Mouse (Mus musculus) mesoderm, embryonic 11.5 days (tissue): Measurements from ENCODE around the gene Wwox.

Experiments
- DNase-seq: peaks from one replicate; pipeline ENCODE4 v3.0.0-alpha.2; 2012; ENCODE audit warnings: low read depth, low spot score

Wwox gene

DNA sequence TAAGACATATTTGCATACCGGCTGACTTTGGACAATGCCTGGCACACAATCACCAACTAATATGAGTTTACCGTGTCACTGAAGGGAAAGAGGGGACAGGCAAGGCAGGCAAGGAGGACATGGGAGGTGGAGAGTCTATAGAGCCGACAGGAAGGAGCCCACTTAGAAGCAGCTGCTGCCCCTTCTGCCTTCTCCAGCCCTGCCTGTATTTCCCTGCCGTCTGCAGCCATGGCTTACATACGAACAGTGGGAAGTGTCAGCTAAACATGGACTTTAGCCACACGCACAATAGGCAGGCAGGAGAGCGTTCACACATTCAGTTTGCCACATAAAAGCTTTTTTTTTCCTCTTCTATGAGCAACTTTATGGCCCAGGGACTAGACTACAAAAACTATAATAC is 863.0 kb downstream of the Wwox start:
- no peak for DNase-seq

DNA sequence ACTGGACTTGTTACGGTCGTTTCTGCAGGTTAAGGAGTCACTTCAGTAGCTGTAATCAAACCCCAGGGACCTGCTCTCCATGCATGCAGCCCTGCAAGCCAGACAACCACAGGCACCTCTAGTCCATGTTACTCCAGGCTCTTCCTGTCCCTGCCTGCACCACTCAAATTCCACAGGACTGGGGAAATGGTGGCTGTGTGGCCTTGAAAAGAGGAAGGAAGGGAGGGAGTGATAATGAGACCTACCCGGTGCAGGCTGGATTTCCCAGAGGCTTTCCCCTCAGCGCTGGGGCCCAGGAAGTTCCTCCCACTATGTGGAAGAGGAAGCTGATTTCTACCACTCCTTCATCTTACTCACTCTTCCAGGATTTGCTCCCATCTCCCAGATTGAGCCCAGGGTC is 868.0 kb downstream of the Wwox start:
- DNase-seq: no peak

- DNase-seq: no peak
Observed at GRCm38 (mm10) chr8:115311003-115311402, 871.5 kb downstream of the Wwox start.

DNA sequence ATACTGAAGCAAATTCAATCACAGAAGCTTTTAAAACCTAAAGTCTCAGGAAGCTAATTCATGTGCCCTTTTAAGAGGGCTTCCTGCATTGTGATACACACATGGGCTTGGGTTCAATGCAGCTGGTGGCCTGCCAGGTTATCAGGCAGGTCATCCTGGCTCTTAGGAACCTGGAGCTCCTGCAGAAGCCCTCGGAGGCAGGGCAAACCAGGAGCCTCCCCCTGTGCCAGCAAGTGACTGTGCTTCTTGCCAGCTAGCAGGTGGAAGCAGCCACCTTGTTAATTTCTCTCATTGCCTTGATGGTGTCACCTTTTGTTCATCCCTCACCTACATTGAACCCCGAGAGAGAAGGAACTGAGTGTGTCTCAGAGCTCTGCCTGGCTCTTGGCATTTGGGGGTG is 872.9 kb downstream of the Wwox start:
- DNase-seq: no peak

DNA sequence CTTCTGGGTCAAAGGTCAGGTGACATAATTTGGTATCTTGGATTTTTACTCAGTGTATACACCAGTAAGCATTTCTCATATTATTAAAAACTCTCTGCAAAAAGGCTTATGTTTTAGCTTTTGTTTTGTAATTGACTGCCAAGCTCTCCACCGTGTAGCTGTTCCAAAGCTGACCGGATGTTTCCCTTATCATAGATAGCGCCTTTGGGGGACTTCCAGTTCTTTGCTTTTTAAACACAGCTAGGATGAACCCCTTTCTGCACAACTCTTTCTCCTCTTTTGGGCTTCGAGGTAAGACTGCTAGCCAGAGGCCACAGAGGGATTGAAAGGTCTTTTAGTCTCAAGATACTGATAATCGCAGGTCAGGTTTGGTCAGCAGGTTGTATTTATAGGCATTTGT is 883.0 kb downstream of the Wwox start:
- no peak for DNase-seq

DNA sequence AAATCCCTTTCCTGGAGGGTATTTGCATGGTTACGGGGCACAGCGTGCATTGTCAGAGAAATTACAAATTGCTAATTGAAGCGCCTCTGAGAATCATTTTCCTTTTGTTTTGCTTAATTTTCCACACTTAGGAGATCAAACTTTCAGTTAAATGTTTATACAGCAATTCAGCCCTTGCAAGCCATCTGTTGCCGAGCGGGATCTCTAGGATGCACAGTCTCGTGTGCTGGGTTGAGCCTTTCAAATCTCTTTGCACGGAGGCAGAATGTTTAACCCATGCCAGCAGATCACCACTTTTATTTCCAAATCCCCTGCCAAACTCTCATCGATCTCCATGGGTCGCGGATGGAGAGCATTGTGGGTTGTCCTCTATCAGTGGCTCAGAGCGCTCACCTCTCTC is 891.2 kb downstream of the Wwox start:
- no peak for DNase-seq

- DNase-seq: no peak
Observed at GRCm38 (mm10) chr8:115333972-115334371, 894.5 kb downstream of the Wwox start.

DNA sequence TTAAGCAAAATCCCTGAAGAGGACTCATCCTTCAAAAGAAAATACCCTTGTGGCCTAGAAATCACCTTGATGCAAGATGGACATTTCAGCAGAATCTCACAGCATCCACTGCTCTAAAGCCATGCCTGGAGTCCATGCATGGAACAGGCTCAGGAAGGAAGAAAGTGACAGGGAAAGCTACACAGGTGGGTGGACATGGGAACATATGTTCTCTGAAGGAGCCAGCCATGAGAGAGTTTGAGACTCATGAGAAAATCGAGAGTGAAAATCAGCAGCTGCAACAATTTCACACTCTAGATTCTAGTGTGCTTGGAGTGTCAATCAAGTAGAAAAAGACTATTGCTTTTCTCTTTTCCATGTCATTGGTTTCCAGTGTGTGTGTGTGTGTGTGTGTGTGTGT is 896.9 kb downstream of the Wwox start:
- no peak for DNase-seq

DNA sequence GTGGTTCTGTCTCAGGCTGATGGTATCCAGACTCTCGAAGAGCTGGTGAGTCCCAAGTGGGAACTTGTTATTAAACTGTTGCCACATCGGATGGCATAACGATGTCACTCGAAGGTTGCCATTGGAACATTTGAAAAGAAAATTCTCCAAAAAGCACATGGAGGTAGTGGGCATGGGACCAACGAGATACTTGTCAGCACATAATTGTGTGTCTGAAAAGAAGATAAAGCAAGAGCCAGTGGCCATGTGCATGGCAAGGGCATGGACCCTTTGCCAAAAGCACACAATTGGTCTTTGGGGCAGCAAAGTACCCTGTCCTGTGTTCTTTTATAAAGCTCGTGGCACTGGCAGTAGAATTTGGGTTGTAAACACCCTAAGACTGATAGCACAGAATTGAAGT is 909.2 kb downstream of the Wwox start:
- DNase-seq: no peak

GRCm38 (mm10) chr8:115350707-115351106 is 911.3 kb downstream of the Wwox start:
- no peak for DNase-seq

GRCm38 (mm10) chr8:115357663-115358335 is 918.3 kb downstream of the Wwox start:
- no peak for DNase-seq

GRCm38 (mm10) chr8:115358481-115358880 is 919.0 kb downstream of the Wwox start:
- no peak for DNase-seq

DNA sequence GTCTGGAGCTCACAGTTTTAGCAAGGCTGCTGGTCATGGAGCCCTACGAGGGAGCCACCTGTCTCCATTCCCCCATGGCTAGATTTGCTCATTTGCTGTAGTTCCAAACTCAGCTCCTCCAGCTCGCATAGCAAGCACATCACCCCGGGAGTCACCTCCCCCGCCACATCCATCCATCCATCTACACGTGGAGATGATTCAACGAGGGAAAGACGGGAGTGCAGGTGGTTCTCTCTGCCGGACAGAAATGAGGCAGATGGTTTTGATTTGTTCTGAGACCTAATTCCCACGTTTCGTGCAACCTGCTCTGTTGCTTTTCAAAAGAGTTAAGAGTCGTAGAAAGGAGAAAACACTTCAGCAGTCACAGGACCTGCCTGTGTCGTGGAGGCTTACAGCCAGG is 920.2 kb downstream of the Wwox start:
- DNase-seq: peak; percentile 20

DNA sequence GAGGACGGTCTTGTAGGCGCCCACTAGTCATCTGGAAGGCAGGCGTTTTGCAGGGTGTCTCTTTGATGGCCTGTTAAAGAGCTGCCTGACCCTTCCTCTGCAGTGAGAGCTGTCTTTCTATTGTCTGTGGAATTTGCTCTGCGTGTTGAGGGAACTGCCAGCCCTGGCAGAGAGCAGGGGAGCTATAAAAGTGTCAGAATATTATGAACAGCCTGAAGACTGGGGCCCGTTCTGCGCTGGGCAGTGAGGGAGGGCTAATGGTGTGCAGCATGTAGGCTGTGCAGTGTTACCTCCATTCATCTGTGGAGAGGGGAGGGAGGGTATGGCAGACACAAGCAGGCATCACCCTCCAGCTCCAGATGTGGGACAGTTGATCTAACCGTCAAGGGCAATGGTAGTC is 923.1 kb downstream of the Wwox start:
- peak; percentile 80 for DNase-seq

- peak; percentile 21 for DNase-seq
Observed at GRCm38 (mm10) chr8:115374957-115375356, 935.5 kb downstream of the Wwox start.

DNA sequence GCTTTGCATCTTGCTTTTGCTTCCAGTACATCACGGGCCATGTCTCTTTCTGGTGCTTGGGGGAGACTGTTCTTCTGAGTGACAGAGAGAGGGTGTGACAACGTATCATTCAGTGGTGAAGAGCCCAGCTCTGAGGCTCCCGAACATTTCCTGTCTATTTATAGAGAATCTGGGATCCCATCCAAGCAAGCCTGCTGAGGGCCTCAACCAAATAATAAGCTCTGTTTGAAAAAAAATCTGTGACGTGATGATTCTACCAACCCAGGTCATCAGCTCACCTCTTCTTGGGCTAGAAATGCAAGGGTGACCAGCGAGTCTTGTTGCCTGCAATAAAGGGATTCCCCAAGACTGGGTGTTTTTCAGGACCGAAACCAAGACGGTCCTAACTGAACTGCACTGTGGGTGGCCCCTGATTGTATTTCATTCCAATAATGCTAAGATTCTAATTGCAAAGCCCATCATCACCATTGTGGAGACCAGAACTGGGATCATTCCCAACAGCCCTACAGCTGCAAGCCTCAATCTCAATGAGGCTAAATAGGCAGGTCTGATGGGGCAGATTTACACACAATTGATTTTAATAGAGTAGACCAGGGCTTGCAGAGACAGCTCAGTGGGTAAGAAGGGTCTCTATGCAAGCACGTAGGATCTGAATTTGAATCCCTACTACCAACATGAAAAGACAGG is 936.0 kb downstream of the Wwox start:
- no peak for DNase-seq

DNA sequence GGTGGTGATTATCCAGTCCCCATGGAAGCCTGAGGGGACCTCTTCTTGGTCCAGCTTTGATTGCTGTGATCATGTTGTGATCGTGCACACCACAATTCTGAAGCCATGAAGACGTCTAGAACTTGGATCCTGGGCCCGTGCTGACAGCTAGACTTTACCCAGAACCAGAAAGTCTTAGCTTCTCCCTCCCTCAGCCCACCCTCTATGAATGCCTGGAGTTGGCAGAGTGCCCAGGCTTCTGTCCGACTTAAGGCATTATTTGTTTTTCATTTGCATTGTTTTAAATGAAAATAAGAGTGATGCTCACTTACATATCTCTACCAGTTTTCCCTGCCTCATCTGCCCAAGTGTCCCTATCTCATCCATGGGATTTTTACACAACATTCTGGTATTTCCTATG is 937.9 kb downstream of the Wwox start:
- no peak for DNase-seq

- no peak for DNase-seq
Observed at GRCm38 (mm10) chr8:115380017-115380416, 940.6 kb downstream of the Wwox start.

DNA sequence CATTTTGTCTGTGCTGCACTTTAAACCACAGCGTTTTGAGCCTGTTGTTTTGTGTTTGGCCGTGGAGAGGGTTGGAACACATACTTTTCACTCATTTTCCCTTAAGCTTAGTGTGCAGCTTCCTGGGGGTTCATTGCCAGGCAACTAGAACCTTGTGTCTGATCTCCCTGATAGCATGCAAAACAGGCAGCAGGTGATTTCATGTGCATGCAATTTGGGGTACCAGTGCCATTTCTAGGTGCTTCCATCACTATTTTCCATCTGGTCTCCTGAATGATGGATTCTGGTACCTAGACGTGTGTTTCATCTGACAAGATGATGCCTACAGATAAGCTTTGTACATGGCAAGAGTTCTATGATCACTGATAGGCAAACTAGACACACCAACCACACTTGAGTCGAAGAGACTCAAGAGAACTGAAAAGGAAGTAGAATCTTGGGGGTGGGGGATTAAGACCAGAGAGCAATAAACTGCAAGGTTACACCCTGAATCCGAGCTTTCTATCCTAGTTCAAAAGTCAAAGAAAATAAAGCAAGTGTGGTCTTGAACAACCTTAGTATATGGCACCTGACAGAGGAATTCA is 951.6 kb downstream of the Wwox start:
- no peak for DNase-seq

GRCm38 (mm10) chr8:115395840-115396239 is 956.4 kb downstream of the Wwox start:
- no peak for DNase-seq

GRCm38 (mm10) chr8:115397981-115398380 is 958.5 kb downstream of the Wwox start:
- no peak for DNase-seq

DNA sequence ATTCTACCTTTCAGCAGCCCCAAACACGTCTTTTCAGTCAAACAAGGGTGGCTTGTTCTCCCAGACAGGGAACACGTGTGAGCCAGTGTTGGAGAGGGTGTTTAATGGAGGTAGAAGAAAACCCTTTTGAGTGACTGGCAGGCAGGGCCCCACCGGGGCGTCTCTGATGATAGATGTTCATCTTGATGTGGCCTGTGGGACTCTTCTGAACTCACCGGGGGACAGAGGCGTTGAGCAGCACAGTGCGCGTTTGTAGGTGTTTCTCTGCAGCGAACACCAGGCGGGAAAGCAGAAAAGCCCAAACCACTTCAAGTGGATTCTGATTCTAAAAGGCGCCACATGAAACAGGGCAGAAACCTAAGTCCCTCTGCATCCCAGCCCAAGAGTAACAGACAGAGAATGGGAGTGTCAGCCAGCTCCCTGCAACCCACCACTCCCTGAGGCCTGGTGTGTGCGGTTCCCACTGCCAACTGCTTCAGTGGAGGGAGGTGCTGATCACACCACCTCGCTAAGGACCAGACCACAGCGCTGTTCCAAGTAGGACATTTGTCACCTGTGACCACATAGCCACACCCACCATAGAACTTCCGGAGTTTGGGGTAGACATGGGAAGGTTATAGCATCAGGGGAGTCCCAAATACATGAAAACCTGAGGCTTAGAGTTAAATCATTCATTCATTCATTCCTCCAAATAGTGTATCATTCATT is 960.7 kb downstream of the Wwox start:
- DNase-seq: no peak
